ENCODE assay signal across 9 mouse cellular contexts in the genomic region with DNA sequence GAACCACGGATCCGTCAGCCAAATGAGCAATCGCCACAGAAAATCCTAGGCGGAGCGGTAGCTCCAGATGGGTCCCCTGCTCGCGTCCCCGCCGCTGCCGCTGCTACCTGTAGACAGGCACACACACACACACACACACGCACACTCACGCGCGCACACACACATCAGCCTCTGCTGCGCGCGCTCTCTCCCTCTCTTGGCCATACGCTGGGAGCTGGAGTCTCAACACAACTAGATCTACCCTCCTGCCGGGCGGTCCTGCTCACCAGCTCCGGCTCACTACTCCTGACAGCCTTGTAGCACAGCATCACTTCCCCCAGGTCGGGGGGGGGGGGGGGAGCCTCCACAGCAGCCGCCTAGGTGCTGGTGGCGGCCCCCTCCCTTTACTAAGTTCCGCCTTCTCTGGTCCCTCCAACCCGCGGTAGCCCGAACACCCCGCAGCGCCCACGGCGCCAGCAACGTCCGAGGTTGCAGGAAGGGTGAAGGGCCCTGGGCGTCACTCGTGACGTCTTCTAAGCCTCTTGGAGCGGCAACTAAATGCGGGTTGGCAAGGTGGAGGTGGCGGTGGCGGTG. TPM values are rescaled to one million over a fixed set of nuclear protein-coding genes. Genes with fewer than 3 reads are reported as not detected.
DNase-seq lines count a peak whose midpoint lies in the region; ATAC-seq and TF ChIP-seq lines count a peak whose summit lies in the region.
"Had no signal": no experiment of that assay in that cellular context is flagged by ENCODE, and none has a peak within 500 bp of the region (broad histone marks: within the 10 kb centered on the region; RNA-seq: fewer than 3 reads in every experiment).

No protein-coding gene starts in this region.

- TF ChIP-seq POLR2A in cortical plate, adult 2 months (IDR thresholded peaks at IDR 0.05; ENCODE audit: extremely low read depth, insufficient read depth, low read length): peak; percentile 65; the same call in 1 of the 2 replicates

- DNase-seq in kidney, postnatal 36 days: no peak
- peak; percentile 68 for DNase-seq in hindbrain, embryonic 11.5 days (ENCODE audit: low spot score)
- DNase-seq in limb, embryonic 10.5 days (ENCODE audit: low spot score): peak; percentile 73
- peak; percentile 73 for DNase-seq in retina, embryonic 14.5 days (ENCODE audit: low spot score)
- no peak for DNase-seq in urinary bladder, postnatal 10 days (ENCODE audit: low spot score)
- no peak for DNase-seq in urinary bladder, adult 2 months (ENCODE audit: low spot score)

- no peak overlapping the region for H3K27ac ChIP-seq in kidney, embryonic 14.5 days (ENCODE audit: low read depth, low read length)
- peak overlapping the region; percentile 16; the same call in 1 of the 2 replicates for H3K27ac ChIP-seq in cortical plate, adult 2 months (ENCODE audit: insufficient read depth, low read length)
- no peak overlapping the region for H3K27ac ChIP-seq in hindbrain, embryonic 11.5 days (ENCODE audit: low read depth, low read length)
- no peak overlapping the region for H3K27ac ChIP-seq in limb, embryonic 10.5 days
- H3K27ac ChIP-seq: liver, embryonic 14.5 days had no signal

- TF ChIP-seq CTCF in cortical plate, adult 2 months (IDR thresholded peaks at IDR 0.05; ENCODE audit: extremely low read depth, insufficient read depth, low read length): no peak

- peak; percentile 81 for ATAC-seq in kidney, embryonic 14.5 days (ENCODE audit: low FRiP score, low TSS enrichment)
- peak; percentile 54 for ATAC-seq in hindbrain, embryonic 11.5 days (ENCODE audit: low FRiP score)

- no peaks in the 10 kb centered on the region for H3K36me3 ChIP-seq in kidney, embryonic 14.5 days (ENCODE audit: control insufficient read depth, insufficient read depth, low read length)
- H3K36me3 ChIP-seq in hindbrain, embryonic 11.5 days (ENCODE audit: control insufficient read depth, insufficient read depth, low read length): no peaks in the 10 kb centered on the region
- no peaks in the 10 kb centered on the region for H3K36me3 ChIP-seq in limb, embryonic 10.5 days

- H3K27me3 ChIP-seq in kidney, embryonic 14.5 days (ENCODE audit: control insufficient read depth, insufficient read depth, low read length): peaks cover 49% of the 10 kb centered on the region
- H3K27me3 ChIP-seq in hindbrain, embryonic 11.5 days (ENCODE audit: control insufficient read depth, insufficient read depth, low read length): 0 out of 2 replicates have a peak, but pooled peaks cover 3% of the 10 kb centered on the region
- H3K27me3 ChIP-seq in limb, embryonic 10.5 days (ENCODE audit: low read depth, poor library complexity, severe bottlenecking): peaks cover 66% of the 10 kb centered on the region

- 1% methylated on average over 38 of the region's 41 CpGs for WGBS in kidney, embryonic 14.5 days
- 0% methylated on average over 26 of the region's 41 CpGs for WGBS in hindbrain, embryonic 11.5 days
- 1% methylated on average over 40 of the region's 41 CpGs for WGBS in limb, embryonic 10.5 days

- 0 out of 2 replicates have a peak, but pooled peaks cover 3% of the 10 kb centered on the region for H3K4me1 ChIP-seq in kidney, embryonic 14.5 days (ENCODE audit: control insufficient read depth, insufficient read depth, low read length)
- H3K4me1 ChIP-seq in cortical plate, adult 2 months (ENCODE audit: control insufficient read depth, insufficient read depth, low read length): no peaks in the 10 kb centered on the region
- no peaks in the 10 kb centered on the region; the same call in 1 of the 2 replicates for H3K4me1 ChIP-seq in hindbrain, embryonic 11.5 days (replicated peaks; ENCODE audit: control insufficient read depth, insufficient read depth, low read length)
- H3K4me1 ChIP-seq in limb, embryonic 10.5 days: peaks cover 23% of the 10 kb centered on the region

- H3K4me2 ChIP-seq in kidney, embryonic 14.5 days (replicated peaks; ENCODE audit: low read depth, low read length): peak overlapping the region; percentile 87
- peak overlapping the region; percentile 98 for H3K4me2 ChIP-seq in hindbrain, embryonic 11.5 days (replicated peaks; ENCODE audit: low read depth, low read length)

- H3K4me3 ChIP-seq in kidney, embryonic 14.5 days (ENCODE audit: low read length): peak overlapping the region; percentile 45
- peak overlapping the region; percentile 91 for H3K4me3 ChIP-seq in cortical plate, adult 2 months (ENCODE audit: insufficient read depth, low read length)
- peak overlapping the region; percentile 51 for H3K4me3 ChIP-seq in hindbrain, embryonic 11.5 days (ENCODE audit: low read depth, low read length)
- peak overlapping the region; percentile 59 for H3K4me3 ChIP-seq in limb, embryonic 10.5 days

- peak overlapping the region; percentile 38; the same call in 1 of the 2 replicates for H3K9ac ChIP-seq in kidney, embryonic 14.5 days (ENCODE audit: low read depth, low read length)
- H3K9ac ChIP-seq in hindbrain, embryonic 11.5 days (ENCODE audit: low read depth, low read length): peak overlapping the region; percentile 56
- H3K9ac ChIP-seq: liver, embryonic 14.5 days had no signal

- no peaks in the 10 kb centered on the region for H3K9me3 ChIP-seq in kidney, embryonic 14.5 days (ENCODE audit: control insufficient read depth, low read length)
- H3K9me3 ChIP-seq in hindbrain, embryonic 11.5 days (ENCODE audit: control insufficient read depth, low read length): no peaks in the 10 kb centered on the region
- no peaks in the 10 kb centered on the region for H3K9me3 ChIP-seq in limb, embryonic 10.5 days (replicated peaks)

RNA-seq across cellular contexts. Expression of a gene that starts 1.1 kb away (rescaled TPM):
- 1.1 and 1.5 TPM in 2 replicates for polyA plus RNA-seq in kidney, embryonic 14.5 days (2014; fragmentation: Nextera tagmentation; extraction: Ambion mirVana)
- 32.5 and 33.0 TPM in 2 replicates for polyA plus RNA-seq in cortical plate, adult 2 months (2012; rRNA removed)
- 4.5 and 5.8 TPM in 2 replicates for polyA plus RNA-seq in hindbrain, embryonic 11.5 days (2014; fragmentation: Nextera tagmentation; extraction: Ambion mirVana)
- 0.28 and 0.36 TPM in 2 replicates for polyA plus RNA-seq in limb, embryonic 10.5 days (2016; fragmentation: Nextera tagmentation; extraction: Ambion mirVana)
- polyA plus RNA-seq in urinary bladder, adult 2 months (2012; rRNA removed): 0.29 and 0.49 TPM in 2 replicates
- polyA plus RNA-seq: liver, embryonic 14.5 days had no signal

Comparison
In these comparisons a context has a peak if more than half of its experiments do, and no peak if none do; other contexts are left out.
1. DNase-seq: peak in hindbrain, embryonic 11.5 days (single experiment), limb, embryonic 10.5 days (single experiment) and retina, embryonic 14.5 days (single experiment); none in kidney, postnatal 36 days (0 of 2), urinary bladder, postnatal 10 days (single experiment) and urinary bladder, adult 2 months (single experiment).
2. Peak in every context shown above with its lines, with median percentiles within 50 percentile points of each other: H3K4me3 ChIP-seq.